Mouse (Mus musculus) urinary bladder, postnatal 36 days (tissue): ENCODE measurements around the gene Cacna2d1.

ENCODE experiments used
- DNase-seq, 2 experiments: peaks; one replicate each; pipeline ENCODE4 v3.0.0; 2022; ENCODE audit warnings: low spot score in 2 of 2, mixed read lengths in 1 of 2

The Cacna2d1 gene

GRCm38 (mm10) chr5:16376329-16376908 is 441.9 kb downstream of the Cacna2d1 start:
- DNase-seq = no peak

GRCm38 (mm10) chr5:16410011-16410410 is 475.5 kb downstream of the Cacna2d1 start:
- DNase-seq = no peak

GRCm38 (mm10) chr5:16414693-16415092 is 480.2 kb downstream of the Cacna2d1 start:
- DNase-seq = no peak

- no peak for DNase-seq
Measured at GRCm38 (mm10) chr5:16417996-16418395, 483.5 kb downstream of the Cacna2d1 start.

DNA sequence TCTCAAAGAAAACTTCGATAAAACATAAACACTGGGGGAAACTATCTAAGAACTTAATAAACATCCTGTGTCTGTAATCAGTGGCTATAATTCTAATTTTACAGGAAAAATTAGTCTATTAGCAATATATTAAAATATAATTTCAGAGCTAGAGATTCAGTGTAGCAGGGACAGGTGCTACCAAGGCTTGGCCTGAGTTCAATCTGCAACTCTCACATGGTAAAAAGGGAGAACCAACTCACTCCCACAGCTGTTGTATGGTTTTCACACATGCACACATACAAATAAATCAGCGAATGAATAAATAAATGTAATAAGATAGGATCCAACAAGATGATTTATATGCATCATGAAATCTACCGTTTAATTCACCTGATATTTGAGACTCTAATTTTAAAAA is 484.0 kb downstream of the Cacna2d1 start:
- no peak for DNase-seq
